Mouse (Mus musculus): ENCODE data around the gene Cacna2d3. TPM values are rescaled to one million over a fixed set of nuclear protein-coding genes. Genes with fewer than 3 reads are reported as not detected.

Cacna2d3 gene
- total and polyA plus RNA-seq, 3 experiments: not detected

DNA sequence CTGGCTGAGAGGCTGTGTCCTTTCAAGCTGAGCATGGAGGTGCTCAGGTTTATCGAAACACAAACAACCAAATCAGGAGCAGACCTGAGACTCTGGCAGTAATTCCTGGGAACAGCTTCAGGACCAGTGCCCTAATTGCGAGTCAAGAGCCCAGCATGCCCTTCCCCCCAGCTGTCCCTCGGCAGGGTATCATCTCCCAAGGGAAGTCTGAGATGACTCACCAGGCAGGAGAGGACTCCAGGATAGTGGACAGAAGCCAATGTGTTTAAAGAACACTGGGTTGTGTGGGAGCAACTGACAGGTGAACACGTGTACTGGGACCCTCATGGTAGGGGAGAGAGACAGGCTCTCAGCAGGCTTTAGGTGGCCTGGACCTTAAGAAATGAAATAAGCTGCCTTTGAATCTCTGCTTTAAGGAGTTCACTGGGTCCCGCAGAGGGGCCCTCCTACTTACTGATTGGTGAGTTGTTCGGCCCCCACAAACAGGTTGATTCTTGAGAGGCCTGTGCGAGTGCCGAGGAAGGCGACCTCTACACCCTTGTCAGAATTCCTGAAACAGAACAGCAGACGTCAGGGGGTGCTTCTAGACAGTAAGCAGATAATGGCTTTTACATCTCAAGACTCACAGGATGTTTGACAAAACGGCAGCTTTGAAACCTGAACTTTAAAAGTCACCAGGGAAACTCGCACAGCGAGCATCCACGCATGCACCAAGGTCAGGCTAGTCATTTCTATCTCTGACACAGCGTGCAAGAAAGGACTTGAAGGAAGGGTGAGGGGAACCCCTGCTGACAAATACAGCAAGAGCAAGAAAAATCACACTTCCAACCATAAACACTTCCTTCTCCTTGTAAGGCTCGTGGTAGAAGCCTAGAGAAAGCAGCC is 669.5 kb downstream of the Cacna2d3 start:
- H3K9me3 ChIP-seq (replicated peaks; ENCODE audit: low read length): peaks cover 59% of the 10 kb centered on the region
- H3K27ac ChIP-seq (ENCODE audit: insufficient read depth, low read depth): no peak overlapping the region
- H3K4me3 ChIP-seq (replicated peaks in 1 of 3; ENCODE audit: low read depth in 2 of 3, low read length in 2 of 3, poor library complexity in 1 of 3): no peak overlapping the region
- H3K79me2 ChIP-seq (replicated peaks; ENCODE audit: control insufficient read depth, extremely low read depth, insufficient read depth, poor library complexity, severe bottlenecking): no peaks in the 10 kb centered on the region
- no peaks in the 10 kb centered on the region for H3K4me1 ChIP-seq (ENCODE audit: control insufficient read depth in 1 of 2, insufficient read depth in 2 of 2)
- TF ChIP-seq NELFE (IDR thresholded peaks at IDR 0.05; ENCODE audit: low read depth, low read length) (no peak), GABPA (IDR thresholded peaks at IDR 0.05; ENCODE audit: insufficient replicate concordance, low read depth, low read length) (no peak), RAD21 (IDR thresholded peaks at IDR 0.05; ENCODE audit: low read depth, low read length) (no peak)
- in situ Hi-C loops (cut with MboI; ENCODE audit: low pct_ligation_motif_present, low pct_unique_long_range_greater_than_20kb, low sequenced_read_pairs): no loop called here
- no peaks in the 10 kb centered on the region for H3K27me3 ChIP-seq (replicated peaks)
- no peak for DNase-seq (ENCODE audit: extremely low read depth)
- H3K36me3 ChIP-seq (replicated peaks in 1 of 2; ENCODE audit: control insufficient read depth in 1 of 2, insufficient read depth in 1 of 2, low read length in 1 of 2): no peaks in the 10 kb centered on the region
- no peak overlapping the region for H3K4me2 ChIP-seq (ENCODE audit: insufficient read depth, low read depth, poor library complexity, severe bottlenecking)
- H3K9ac ChIP-seq (ENCODE audit: insufficient read depth, low read depth): no peak overlapping the region
- dilution Hi-C loops (cut with MboI; ENCODE audit: extremely low pct_ligation_motif_present, extremely low pct_unique_long_range_greater_than_20kb, low sequenced_read_pairs): no loop called here

DNA sequence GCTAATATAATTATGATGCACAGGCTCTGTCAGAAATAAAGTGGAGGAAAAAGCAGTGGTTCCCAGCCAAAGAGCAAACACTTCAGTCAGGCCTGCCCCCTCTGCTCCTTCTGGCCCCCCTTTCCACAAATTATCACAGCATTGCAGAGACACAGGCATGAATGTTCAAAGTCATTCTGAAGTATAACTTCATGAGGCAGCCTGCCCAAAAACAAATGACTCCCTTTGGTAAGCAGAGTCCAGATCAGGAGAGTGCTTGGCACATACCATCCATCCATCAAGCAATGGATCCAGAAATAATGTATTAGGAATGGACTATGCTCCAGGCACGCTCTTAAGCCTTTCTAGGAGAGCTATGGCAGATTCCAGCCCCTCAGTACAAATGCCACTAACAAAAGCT is 679.3 kb downstream of the Cacna2d3 start:
- Histone ChIP-seq H3K9me3 (replicated peaks; ENCODE audit: low read length) (peaks cover 73% of the 10 kb centered on the region), H3K27me3 (replicated peaks) (no peaks in the 10 kb centered on the region), H3K4me1 (ENCODE audit: control insufficient read depth in 1 of 2, insufficient read depth in 2 of 2) (no peaks in the 10 kb centered on the region), H3K27ac (ENCODE audit: insufficient read depth, low read depth) (no peak overlapping the region), H3K4me2 (ENCODE audit: insufficient read depth, low read depth, poor library complexity, severe bottlenecking) (no peak overlapping the region), H3K4me3 (replicated peaks in 1 of 3; ENCODE audit: low read depth in 2 of 3, low read length in 2 of 3, poor library complexity in 1 of 3) (no peak overlapping the region), H3K9ac (ENCODE audit: insufficient read depth, low read depth) (no peak overlapping the region), H3K79me2 (replicated peaks; ENCODE audit: control insufficient read depth, extremely low read depth, insufficient read depth, poor library complexity, severe bottlenecking) (no peaks in the 10 kb centered on the region), H3K36me3 (replicated peaks in 1 of 2; ENCODE audit: control insufficient read depth in 1 of 2, insufficient read depth in 1 of 2, low read length in 1 of 2) (no peaks in the 10 kb centered on the region)
- TF ChIP-seq JUND (conservative IDR thresholded peaks at IDR 0.05; ENCODE audit: low read depth, low read length) (no peak), SIN3A (IDR thresholded peaks at IDR 0.05; ENCODE audit: low read length) (no peak), EP300 (IDR thresholded peaks at IDR 0.05; ENCODE audit: low read length) (no peak), HCFC1 (IDR thresholded peaks at IDR 0.05; ENCODE audit: low read depth, low read length) (no peak), GABPA (IDR thresholded peaks at IDR 0.05; ENCODE audit: insufficient replicate concordance, low read depth, low read length) (no peak), JUN (IDR thresholded peaks at IDR 0.05; ENCODE audit: insufficient read depth, low read depth, low read length) (no peak), ZMIZ1 (IDR thresholded peaks at IDR 0.05; ENCODE audit: low read depth, low read length) (no peak)
- in situ Hi-C loops (cut with MboI; ENCODE audit: low pct_ligation_motif_present, low pct_unique_long_range_greater_than_20kb, low sequenced_read_pairs): no loop called here
- no peak for DNase-seq (ENCODE audit: extremely low read depth)
- dilution Hi-C loops (cut with MboI; ENCODE audit: extremely low pct_ligation_motif_present, extremely low pct_unique_long_range_greater_than_20kb, low sequenced_read_pairs): no loop called here

DNA sequence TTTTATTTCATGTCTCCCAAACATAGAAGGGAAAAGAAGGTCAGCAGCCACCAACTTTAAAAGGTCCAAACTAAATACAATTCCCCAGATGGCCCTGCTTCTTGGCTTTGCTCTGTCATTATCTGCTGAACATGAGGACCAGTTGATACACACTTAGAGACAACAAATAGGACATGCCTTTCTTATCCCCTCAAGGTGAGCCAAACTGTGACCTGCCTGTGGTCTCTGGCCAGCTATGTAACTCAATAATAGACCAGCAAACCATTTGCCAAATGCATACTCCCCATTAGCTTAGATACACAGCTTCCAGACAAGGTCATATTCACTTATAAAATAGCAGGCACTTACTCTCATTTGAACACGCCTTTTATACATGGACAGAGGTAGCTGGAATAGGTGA is 680.2 kb downstream of the Cacna2d3 start:
- H3K36me3 ChIP-seq (replicated peaks in 1 of 2; ENCODE audit: control insufficient read depth in 1 of 2, insufficient read depth in 1 of 2, low read length in 1 of 2): no peaks in the 10 kb centered on the region
- dilution Hi-C loops (cut with MboI; ENCODE audit: extremely low pct_ligation_motif_present, extremely low pct_unique_long_range_greater_than_20kb, low sequenced_read_pairs) (no loop called here), in situ Hi-C loops (cut with MboI; ENCODE audit: low pct_ligation_motif_present, low pct_unique_long_range_greater_than_20kb, low sequenced_read_pairs) (no loop called here)
- no peaks in the 10 kb centered on the region for H3K27me3 ChIP-seq (replicated peaks)
- no peak overlapping the region for H3K27ac ChIP-seq (ENCODE audit: insufficient read depth, low read depth)
- no peak overlapping the region for H3K9ac ChIP-seq (ENCODE audit: insufficient read depth, low read depth)
- H3K4me1 ChIP-seq (ENCODE audit: control insufficient read depth in 1 of 2, insufficient read depth in 2 of 2): no peaks in the 10 kb centered on the region
- H3K9me3 ChIP-seq (replicated peaks; ENCODE audit: low read length): peaks cover 77% of the 10 kb centered on the region
- no peaks in the 10 kb centered on the region for H3K79me2 ChIP-seq (replicated peaks; ENCODE audit: control insufficient read depth, extremely low read depth, insufficient read depth, poor library complexity, severe bottlenecking)
- no peak for DNase-seq (ENCODE audit: extremely low read depth)
- H3K4me2 ChIP-seq (ENCODE audit: insufficient read depth, low read depth, poor library complexity, severe bottlenecking): no peak overlapping the region
- H3K4me3 ChIP-seq (replicated peaks in 1 of 3; ENCODE audit: low read depth in 2 of 3, low read length in 2 of 3, poor library complexity in 1 of 3): no peak overlapping the region
- TF ChIP-seq CHD2 (IDR thresholded peaks at IDR 0.05; ENCODE audit: low read length): no peak

Data from CH12.LX (cell line).